Mouse (Mus musculus): ENCODE results near the gene Hlx. TPM values are rescaled to one million over a fixed set of nuclear protein-coding genes. Genes with fewer than 3 reads are reported as not detected.

Hlx gene
- polyA plus RNA-seq, 1 experiment, result 34.7 TPM

GRCm38 (mm10) chr1:184775289-184775688 is 42.9 kb upstream of the Hlx start:
- H3K36me3 ChIP-seq (ENCODE audit: control insufficient read depth, insufficient read depth), result no peaks in the 10 kb centered on the region
- H3ac ChIP-seq (ENCODE audit: control insufficient read depth, insufficient read length, low read depth), result no peak overlapping the region
- TF ChIP-seq MAX (IDR thresholded peaks at IDR 0.05), result no peak
- no peak for TF ChIP-seq FOSL1 (IDR thresholded peaks at IDR 0.05; ENCODE audit: insufficient read depth, low read length, poor library complexity, severe bottlenecking)
- no peak for TF ChIP-seq MYOD1 (IDR thresholded peaks at IDR 0.05; ENCODE audit: control insufficient read depth, insufficient read length, low read depth)
- TF ChIP-seq CTCF (IDR thresholded peaks at IDR 0.05; ENCODE audit: control insufficient read depth, insufficient read depth, insufficient read length), result no peak
- no peak for TF ChIP-seq CEBPB (IDR thresholded peaks at IDR 0.05; ENCODE audit: low read depth)

GRCm38 (mm10) chr1:184771891-184772249 is 39.5 kb upstream of the Hlx start:
- H3ac ChIP-seq (ENCODE audit: control insufficient read depth, insufficient read length, low read depth), result no peak overlapping the region
- no peaks in the 10 kb centered on the region for H3K27me3 ChIP-seq (ENCODE audit: control insufficient read depth, insufficient read depth, insufficient read length)
- H3K4me3 ChIP-seq (ENCODE audit: insufficient read depth, poor library complexity, severe bottlenecking), result no peak overlapping the region
- TF ChIP-seq MYOD1 (IDR thresholded peaks at IDR 0.05; ENCODE audit: control insufficient read depth, insufficient read length, low read depth) (no peak), MYOG (IDR thresholded peaks at IDR 0.05; ENCODE audit: control insufficient read depth, extremely low read depth, insufficient read length) (no peak), FOSL1 (IDR thresholded peaks at IDR 0.05; ENCODE audit: insufficient read depth, low read length, poor library complexity, severe bottlenecking) (no peak), CTCF (IDR thresholded peaks at IDR 0.05; ENCODE audit: control insufficient read depth, insufficient read depth, insufficient read length) (no peak), CEBPB (IDR thresholded peaks at IDR 0.05; ENCODE audit: low read depth) (no peak), MAX (IDR thresholded peaks at IDR 0.05) (no peak), USF1 (IDR thresholded peaks at IDR 0.05; ENCODE audit: low read depth) (no peak)
- H3K79me3 ChIP-seq (ENCODE audit: low read depth), result no peaks in the 10 kb centered on the region
- H3K36me3 ChIP-seq (ENCODE audit: control insufficient read depth, insufficient read depth), result no peaks in the 10 kb centered on the region
- H3K79me2 ChIP-seq (ENCODE audit: control insufficient read depth, insufficient read depth), result no peaks in the 10 kb centered on the region

More at GRCm38 (mm10) chr1:184775289-184775688, 42.9 kb upstream of the Hlx start:
- Histone ChIP-seq H3K4me3 (ENCODE audit: insufficient read depth, poor library complexity, severe bottlenecking) (no peak overlapping the region), H3K27me3 (ENCODE audit: control insufficient read depth, insufficient read depth, insufficient read length) (no peaks in the 10 kb centered on the region), H3K79me2 (ENCODE audit: control insufficient read depth, insufficient read depth) (no peaks in the 10 kb centered on the region), H3K79me3 (ENCODE audit: low read depth) (no peaks in the 10 kb centered on the region)

- Histone ChIP-seq H3K27me3 (ENCODE audit: control insufficient read depth, insufficient read depth, insufficient read length) (no peaks in the 10 kb centered on the region), H3K79me3 (ENCODE audit: low read depth) (no peaks in the 10 kb centered on the region), H3K79me2 (ENCODE audit: control insufficient read depth, insufficient read depth) (no peaks in the 10 kb centered on the region), H3ac (ENCODE audit: control insufficient read depth, insufficient read length, low read depth) (no peak overlapping the region), H3K4me3 (ENCODE audit: insufficient read depth, poor library complexity, severe bottlenecking) (no peak overlapping the region), H3K36me3 (ENCODE audit: control insufficient read depth, insufficient read depth) (no peaks in the 10 kb centered on the region)
- TF ChIP-seq CTCF (IDR thresholded peaks at IDR 0.05; ENCODE audit: control insufficient read depth, insufficient read depth, insufficient read length) (peak; percentile 5), MAX (IDR thresholded peaks at IDR 0.05) (no peak)
Observed at GRCm38 (mm10) chr1:184771202-184771890, 38.9 kb upstream of the Hlx start.

- Histone ChIP-seq H3K79me2 (ENCODE audit: control insufficient read depth, insufficient read depth) (no peaks in the 10 kb centered on the region), H3K79me3 (ENCODE audit: low read depth) (no peaks in the 10 kb centered on the region), H3K27me3 (ENCODE audit: control insufficient read depth, insufficient read depth, insufficient read length) (no peaks in the 10 kb centered on the region), H3K36me3 (ENCODE audit: control insufficient read depth, insufficient read depth) (no peaks in the 10 kb centered on the region), H3ac (ENCODE audit: control insufficient read depth, insufficient read length, low read depth) (no peak overlapping the region), H3K4me3 (ENCODE audit: insufficient read depth, poor library complexity, severe bottlenecking) (no peak overlapping the region)
- TF ChIP-seq CTCF (IDR thresholded peaks at IDR 0.05; ENCODE audit: control insufficient read depth, insufficient read depth, insufficient read length) (no peak), CEBPB (IDR thresholded peaks at IDR 0.05; ENCODE audit: low read depth) (no peak), MAX (IDR thresholded peaks at IDR 0.05) (no peak), USF1 (IDR thresholded peaks at IDR 0.05; ENCODE audit: low read depth) (no peak), MYOD1 (IDR thresholded peaks at IDR 0.05; ENCODE audit: control insufficient read depth, insufficient read length, low read depth) (no peak), FOSL1 (IDR thresholded peaks at IDR 0.05; ENCODE audit: insufficient read depth, low read length, poor library complexity, severe bottlenecking) (no peak), MYOG (IDR thresholded peaks at IDR 0.05; ENCODE audit: control insufficient read depth, extremely low read depth, insufficient read length) (no peak)
Observed at GRCm38 (mm10) chr1:184763866-184764265, 31.4 kb upstream of the Hlx start.

- Histone ChIP-seq H3K27me3 (ENCODE audit: control insufficient read depth, insufficient read depth, insufficient read length) (no peaks in the 10 kb centered on the region), H3K79me2 (ENCODE audit: control insufficient read depth, insufficient read depth) (no peaks in the 10 kb centered on the region), H3K36me3 (ENCODE audit: control insufficient read depth, insufficient read depth) (no peaks in the 10 kb centered on the region), H3ac (ENCODE audit: control insufficient read depth, insufficient read length, low read depth) (no peak overlapping the region), H3K79me3 (ENCODE audit: low read depth) (no peaks in the 10 kb centered on the region), H3K4me3 (ENCODE audit: insufficient read depth, poor library complexity, severe bottlenecking) (no peak overlapping the region)
- no peak for TF ChIP-seq MYOD1 (IDR thresholded peaks at IDR 0.05; ENCODE audit: control insufficient read depth, insufficient read length, low read depth)
- TF ChIP-seq USF1 (IDR thresholded peaks at IDR 0.05; ENCODE audit: low read depth), result no peak
- TF ChIP-seq FOSL1 (IDR thresholded peaks at IDR 0.05; ENCODE audit: insufficient read depth, low read length, poor library complexity, severe bottlenecking), result no peak
- no peak for TF ChIP-seq MAX (IDR thresholded peaks at IDR 0.05)
Observed at GRCm38 (mm10) chr1:184762941-184763340, 30.5 kb upstream of the Hlx start.

- Histone ChIP-seq H3K27me3 (ENCODE audit: control insufficient read depth, insufficient read depth, insufficient read length) (no peaks in the 10 kb centered on the region), H3K36me3 (ENCODE audit: control insufficient read depth, insufficient read depth) (no peaks in the 10 kb centered on the region), H3K4me3 (ENCODE audit: insufficient read depth, poor library complexity, severe bottlenecking) (no peak overlapping the region), H3ac (ENCODE audit: control insufficient read depth, insufficient read length, low read depth) (no peak overlapping the region), H3K79me3 (ENCODE audit: low read depth) (no peaks in the 10 kb centered on the region), H3K79me2 (ENCODE audit: control insufficient read depth, insufficient read depth) (no peaks in the 10 kb centered on the region)
- TF ChIP-seq MYOD1 (IDR thresholded peaks at IDR 0.05; ENCODE audit: control insufficient read depth, insufficient read length, low read depth) (no peak), CEBPB (IDR thresholded peaks at IDR 0.05; ENCODE audit: low read depth) (peak; percentile 62)
Observed at GRCm38 (mm10) chr1:184761988-184762387, 29.6 kb upstream of the Hlx start.
